Mouse (Mus musculus) kidney, adult 2 months (tissue): ENCODE results near the gene Asb8.

Experiments
- CTCF ChIP-seq: fragments of 200-500 bp; conservative IDR thresholded peaks from 2 replicates; pipeline ENCODE4 v1.5.1; 2011; ENCODE audit warnings: low read depth, mild to moderate bottlenecking, control low read depth, low read length, moderate library complexity, mixed read lengths; ENCODE audit not compliant: insufficient read depth, insufficient read length
- POLR2A ChIP-seq: fragments of 200-500 bp; IDR thresholded peaks from one replicate; pipeline ENCODE4 v1.6.1; 2011; ENCODE audit warnings: low read depth, low read length, control low read depth

DNA sequence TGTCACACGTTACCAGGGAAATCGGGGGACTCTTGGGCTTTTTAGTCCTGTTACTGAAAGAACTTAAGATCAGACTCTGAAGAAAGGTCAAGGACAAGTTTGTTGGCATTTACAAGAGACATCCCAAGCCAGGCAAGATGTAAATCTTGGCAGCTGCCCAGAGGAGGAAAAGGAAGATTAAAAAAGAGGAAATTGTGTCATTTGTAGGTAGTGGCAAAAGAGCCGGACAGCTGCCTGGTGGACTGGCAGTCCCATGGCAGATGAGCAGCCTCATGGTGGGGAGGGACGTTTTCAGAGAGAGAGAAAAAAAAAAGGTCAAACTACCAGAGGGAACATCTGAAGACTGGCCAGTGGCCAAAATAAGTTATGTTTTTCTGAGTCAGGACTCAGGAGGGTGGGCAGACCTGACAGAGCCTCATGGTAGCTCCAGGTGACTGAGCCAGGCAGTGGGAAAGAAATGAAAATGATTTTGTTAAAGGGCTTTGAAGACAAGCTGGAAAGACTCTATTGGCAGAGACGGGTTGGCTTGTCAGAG, 48.0 kb upstream of the Asb8 start:
- TF ChIP-seq CTCF (no peak), POLR2A (no peak)
